Mouse (Mus musculus) heart, embryonic 15.5 days (tissue): ENCODE results near the gene Btf3l4. TPM values are rescaled to one million over a fixed set of nuclear protein-coding genes. Genes with fewer than 3 reads are reported as not detected.

Experiments used
- ATAC-seq: fragments of 200-750 bp; cut with Nextera tagmentation; replicated peaks from 2 replicates; pipeline ENCODE4 v1.8.0; 2017; ENCODE audit warnings: low read depth, moderate TSS enrichment; ENCODE audit not compliant: insufficient number of reproducible peaks, insufficient read depth, low FRiP score
- H3K27ac ChIP-seq: fragments of 300-500 bp; sonication (generic); 2 replicates; pipeline ENCODE4 v1.5.1; 2015; ENCODE audit warnings: mild to moderate bottlenecking, inconsistent platforms
- H3K27me3 ChIP-seq: fragments of 300-500 bp; sonication (generic); 2 replicates; pipeline ENCODE4 v1.6.1; 2015; ENCODE audit warnings: inconsistent platforms
- H3K36me3 ChIP-seq: fragments of 300-500 bp; sonication (generic); 2 replicates; pipeline ENCODE4 v1.6.1; 2015; ENCODE audit warnings: mild to moderate bottlenecking, inconsistent platforms
- H3K4me1 ChIP-seq: fragments of 300-500 bp; sonication (generic); replicated peaks from 2 replicates; pipeline ENCODE4 v1.6.1; 2015; ENCODE audit warnings: inconsistent platforms
- H3K4me2 ChIP-seq: fragments of 300-500 bp; sonication (generic); 2 replicates; pipeline ENCODE4 v1.6.1; 2015; ENCODE audit warnings: inconsistent platforms, mild to moderate bottlenecking, moderate library complexity
- H3K4me3 ChIP-seq: fragments of 300-500 bp; sonication (generic); 2 replicates; pipeline ENCODE4 v1.5.1; 2015; ENCODE audit warnings: mild to moderate bottlenecking, inconsistent platforms
- H3K9ac ChIP-seq: fragments of 300-500 bp; sonication (generic); 2 replicates; pipeline ENCODE4 v1.6.1; 2015; ENCODE audit warnings: mild to moderate bottlenecking, inconsistent platforms
- H3K9me3 ChIP-seq: fragments of 300-500 bp; sonication (generic); replicated peaks from 2 replicates; pipeline ENCODE4 v1.6.1; 2016; ENCODE audit warnings: inconsistent platforms
- WGBS: fragments of 180-500 bp; shearing (Covaris S2); methylation state at CpG from one replicate; pipeline ENCODE4 v1.1.7; 2015; ENCODE audit warnings: mixed read lengths; 5-methylcytosine and 5-hydroxymethylcytosine counted together
- polyA plus RNA-seq: library from polyadenylated mRNA; unstranded; fragments of >200 nt; fragmentation: Nextera tagmentation; extraction: Ambion mirVana; gene quantifications from 2 replicates; pipeline ENCODE4 v1.2.1, GENCODE M21; 2015

Gene Btf3l4
- polyA plus RNA-seq, 1 experiment from 2014 or later: 166 TPM

DNA sequence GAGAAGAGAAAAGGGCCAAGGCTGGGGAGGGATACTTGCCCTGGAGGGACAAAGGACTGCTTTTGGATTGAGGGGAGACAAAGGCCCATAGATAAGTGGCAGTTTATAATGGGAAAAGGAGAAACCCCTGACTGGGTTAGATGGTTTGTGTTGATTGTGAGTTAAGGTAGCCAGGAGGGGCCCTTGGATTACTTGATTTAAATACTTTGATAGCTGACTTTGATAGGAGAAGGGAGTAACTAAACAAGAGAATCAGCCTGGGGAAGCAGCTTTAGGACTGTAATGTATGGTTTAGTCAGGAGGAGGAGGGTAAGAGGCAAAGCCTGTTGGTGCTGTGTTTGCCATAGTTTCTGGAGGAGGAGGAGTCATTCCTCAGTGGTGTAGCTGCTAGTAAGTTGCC is 9.9 kb upstream of the Btf3l4 start:
- H3K4me2 ChIP-seq: no peak overlapping the region
- no peak overlapping the region for H3K9ac ChIP-seq
- ATAC-seq: no peak
- H3K36me3 ChIP-seq: no peaks in the 10 kb centered on the region
- H3K27ac ChIP-seq: no peak overlapping the region
- H3K4me3 ChIP-seq: no peak overlapping the region
- H3K4me1 ChIP-seq: peaks cover 15% of the 10 kb centered on the region
- H3K27me3 ChIP-seq: no peaks in the 10 kb centered on the region
- H3K9me3 ChIP-seq: no peaks in the 10 kb centered on the region

GRCm38 (mm10) chr4:108841920-108842578 is 8.6 kb upstream of the Btf3l4 start:
- ATAC-seq: no peak
- Histone ChIP-seq H3K9me3 (no peaks in the 10 kb centered on the region), H3K27me3 (no peaks in the 10 kb centered on the region), H3K36me3 (no peaks in the 10 kb centered on the region), H3K27ac (0 out of 2 replicates have a peak overlapping the region, but pooled peaks have one; percentile 0), H3K4me1 (peaks cover 24% of the 10 kb centered on the region), H3K9ac (no peak overlapping the region), H3K4me3 (no peak overlapping the region), H3K4me2 (no peak overlapping the region)
- WGBS: 58% methylated on average over 7 of the region's 7 CpGs

DNA sequence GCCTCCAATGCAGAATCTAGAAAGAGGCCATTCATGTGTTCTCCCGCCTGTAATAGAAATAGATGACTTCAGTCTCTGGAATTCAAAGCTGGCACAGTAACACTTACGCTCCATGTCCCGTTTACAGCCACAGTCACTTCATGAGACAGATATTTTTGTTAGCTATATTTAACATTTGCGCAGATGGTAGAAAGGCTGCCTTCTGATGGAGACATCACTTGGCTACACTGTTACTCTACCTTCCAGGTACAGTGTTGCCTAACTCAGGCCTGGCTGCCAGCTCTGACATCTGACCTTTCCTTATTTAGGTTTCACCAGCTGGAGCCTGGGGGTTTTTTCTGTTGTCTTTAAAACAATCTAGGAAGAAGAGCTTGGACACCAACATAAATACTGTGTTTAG is 4.6 kb upstream of the Btf3l4 start:
- ATAC-seq: no peak
- WGBS: 35% methylated on average over 4 of the region's 4 CpGs
- peaks cover 41% of the 10 kb centered on the region for H3K4me1 ChIP-seq
- no peaks in the 10 kb centered on the region for H3K9me3 ChIP-seq
- peak overlapping the region; percentile 41 for H3K4me2 ChIP-seq
- H3K27ac ChIP-seq: peak overlapping the region; percentile 89
- H3K36me3 ChIP-seq: no peaks in the 10 kb centered on the region
- no peak overlapping the region for H3K4me3 ChIP-seq
- peak overlapping the region; percentile 41 for H3K9ac ChIP-seq
- no peaks in the 10 kb centered on the region for H3K27me3 ChIP-seq

DNA sequence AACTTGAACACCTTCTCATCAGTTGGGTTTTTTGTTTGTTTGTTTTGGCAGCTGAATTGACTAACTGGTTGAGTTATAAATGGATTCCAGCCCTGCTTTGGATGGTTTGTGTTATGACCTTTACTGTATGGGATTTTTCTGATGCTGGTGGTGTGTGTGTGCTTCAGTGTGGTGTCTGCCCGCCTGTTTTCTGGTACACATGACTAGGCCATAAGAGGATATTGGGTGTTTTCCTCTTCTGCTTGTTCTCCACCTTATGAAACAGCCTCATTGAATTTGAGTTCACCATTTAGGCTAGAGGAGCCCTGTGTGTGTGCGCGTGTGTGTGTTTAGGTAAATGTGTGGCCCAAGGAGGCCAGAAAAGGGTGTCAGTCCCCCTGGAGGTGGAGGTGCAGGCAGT is 2.1 kb upstream of the Btf3l4 start:
- no peak for ATAC-seq
- peak overlapping the region; percentile 83 for H3K4me2 ChIP-seq
- 41% methylated on average over 3 of the region's 3 CpGs for WGBS

GRCm38 (mm10) chr4:108834971-108835311 is 1.5 kb upstream of the Btf3l4 start:
- Histone ChIP-seq H3K27me3 (no peaks in the 10 kb centered on the region), H3K4me3 (peak overlapping the region; percentile 82), H3K4me1 (peaks cover 42% of the 10 kb centered on the region), H3K9me3 (no peaks in the 10 kb centered on the region), H3K9ac (peak overlapping the region; percentile 92), H3K4me2 (peak overlapping the region; percentile 83), H3K27ac (peak overlapping the region; percentile 100), H3K36me3 (peaks cover 4% of the 10 kb centered on the region; the same call in 1 of the 2 replicates)
- 1% methylated on average over 15 of the region's 15 CpGs for WGBS
- no peak for ATAC-seq

More for the DNA sequence above, 2.1 kb upstream of the Btf3l4 start:
- Histone ChIP-seq H3K9ac (peak overlapping the region; percentile 92), H3K9me3 (no peaks in the 10 kb centered on the region), H3K36me3 (no peaks in the 10 kb centered on the region), H3K27ac (peak overlapping the region; percentile 100), H3K4me3 (peak overlapping the region; percentile 82), H3K4me1 (peaks cover 42% of the 10 kb centered on the region), H3K27me3 (no peaks in the 10 kb centered on the region)

- H3K27ac ChIP-seq: peak within 1 kb of the TSS; percentile 100
- H3K4me2 ChIP-seq: peak within 1 kb of the TSS; percentile 83
- no peaks in the 10 kb centered on the region for H3K9me3 ChIP-seq
- H3K4me3 ChIP-seq: peak within 1 kb of the TSS; percentile 82
- ATAC-seq: peak; percentile 78
- H3K4me1 ChIP-seq: peaks cover 42% of the 10 kb centered on the region
- H3K9ac ChIP-seq: peak within 1 kb of the TSS; percentile 92
- H3K36me3 ChIP-seq: peaks cover 6% of the 10 kb centered on the region; the same call in 1 of the 2 replicates
- H3K27me3 ChIP-seq: no peaks in the 10 kb centered on the region
- WGBS: under 1% methylated on average over 34 of the region's 34 CpGs
These were observed 929 bp upstream of the Btf3l4 start, which contains the start of gene Txndc12 for GRCm38 (mm10) chr4:108834115-108834970. TSS of gene Txndc12 (plus strand) at chr4:108834601.

DNA sequence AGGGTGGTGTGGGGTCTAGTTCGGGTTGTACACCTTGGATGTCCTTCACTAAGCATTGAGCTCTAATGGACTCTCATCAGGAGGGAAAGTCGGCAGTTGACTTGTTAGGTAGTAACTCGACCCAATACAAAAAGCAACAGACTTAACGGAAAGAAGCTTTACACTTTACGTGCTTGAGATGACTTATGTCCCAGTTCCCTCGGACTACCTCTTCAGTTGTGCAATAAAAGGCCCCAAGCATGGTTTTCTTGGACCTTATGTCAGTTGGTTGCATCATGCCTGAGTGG is 357 bp upstream of the Btf3l4 start:
- H3K9me3 ChIP-seq: no peaks in the 10 kb centered on the region
- ATAC-seq: no peak
- peak overlapping the region; percentile 100 for H3K27ac ChIP-seq
- under 1% methylated on average over 6 of the region's 6 CpGs for WGBS
- H3K27me3 ChIP-seq: no peaks in the 10 kb centered on the region
- H3K4me1 ChIP-seq: peaks cover 41% of the 10 kb centered on the region
- H3K4me3 ChIP-seq: peak overlapping the region; percentile 82
- H3K9ac ChIP-seq: peak overlapping the region; percentile 92
- H3K4me2 ChIP-seq: peak overlapping the region; percentile 83
- H3K36me3 ChIP-seq: peaks cover 10% of the 10 kb centered on the region; the same call in 1 of the 2 replicates

DNA sequence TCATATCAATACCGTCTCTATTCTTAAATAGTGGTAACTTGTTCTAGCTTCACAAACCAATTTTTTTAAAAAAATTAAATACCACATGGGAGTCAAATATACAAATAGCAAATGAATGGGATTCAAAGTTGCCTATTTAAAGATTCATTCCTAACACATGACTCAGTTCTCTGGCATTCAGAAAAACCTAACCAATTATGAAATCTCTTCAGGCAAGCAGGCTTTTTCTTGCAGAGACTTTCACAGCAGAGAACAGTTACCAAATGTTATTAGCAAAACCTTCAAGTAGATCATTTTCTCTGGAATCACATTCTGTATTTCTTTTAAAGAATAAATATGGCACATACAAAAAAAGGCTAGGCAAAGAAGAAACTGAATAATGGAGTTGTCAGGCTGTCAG is 2.7 kb downstream of the Btf3l4 start:
- no peak for ATAC-seq
- WGBS: 84% methylated on average over 1 of the region's 1 CpGs
- peak overlapping the region; percentile 100 for H3K27ac ChIP-seq
- H3K4me2 ChIP-seq: peak overlapping the region; percentile 61
- H3K36me3 ChIP-seq: peaks cover 26% of the 10 kb centered on the region
- peaks cover 13% of the 10 kb centered on the region for H3K4me1 ChIP-seq
- no peak overlapping the region for H3K9ac ChIP-seq
- H3K27me3 ChIP-seq: no peaks in the 10 kb centered on the region
- no peak overlapping the region for H3K4me3 ChIP-seq
- no peaks in the 10 kb centered on the region for H3K9me3 ChIP-seq

- H3K4me2 ChIP-seq: no peak overlapping the region
- no peak overlapping the region for H3K4me3 ChIP-seq
- 0 out of 2 replicates have a peak, but pooled peaks cover 2% of the 10 kb centered on the region for H3K4me1 ChIP-seq
- H3K9ac ChIP-seq: no peak overlapping the region
- no peaks in the 10 kb centered on the region for H3K27me3 ChIP-seq
- H3K9me3 ChIP-seq: no peaks in the 10 kb centered on the region
- no peak for ATAC-seq
- H3K36me3 ChIP-seq: peaks cover 56% of the 10 kb centered on the region
- H3K27ac ChIP-seq: no peak overlapping the region
- WGBS: 71% methylated on average over 2 of the region's 2 CpGs
These were observed 6.8 kb downstream of the Btf3l4 start for GRCm38 (mm10) chr4:108826643-108827042.

DNA sequence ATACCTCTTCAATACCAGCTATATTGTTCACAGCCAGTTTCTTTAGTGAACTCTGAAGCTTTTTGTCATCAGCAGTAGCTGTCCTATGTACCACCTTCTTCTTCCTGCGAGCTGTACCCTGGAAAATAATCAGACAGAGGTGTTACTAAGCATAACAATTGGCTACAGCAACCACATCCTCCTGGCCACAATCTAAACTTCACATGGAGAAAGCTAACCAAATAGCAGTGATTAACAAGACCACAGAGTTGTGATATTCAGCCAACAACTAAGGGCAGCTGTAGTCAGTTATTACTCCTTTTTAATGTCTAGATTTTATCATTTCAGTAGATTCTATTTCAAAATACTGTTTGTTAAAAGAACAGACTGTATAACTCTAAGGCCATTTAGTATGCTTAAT is 7.3 kb downstream of the Btf3l4 start:
- Histone ChIP-seq H3K27me3 (no peaks in the 10 kb centered on the region), H3K27ac (no peak overlapping the region), H3K9me3 (no peaks in the 10 kb centered on the region), H3K4me1 (no peaks in the 10 kb centered on the region), H3K36me3 (peaks cover 58% of the 10 kb centered on the region), H3K4me2 (no peak overlapping the region), H3K4me3 (no peak overlapping the region), H3K9ac (no peak overlapping the region)
- no peak for ATAC-seq
- WGBS: 80% methylated on average over 1 of the region's 1 CpGs

GRCm38 (mm10) chr4:108825677-108826076 is 7.7 kb downstream of the Btf3l4 start:
- no peaks in the 10 kb centered on the region for H3K4me1 ChIP-seq
- WGBS: 90% methylated on average over 3 of the region's 3 CpGs
- ATAC-seq: no peak
- no peak overlapping the region for H3K4me3 ChIP-seq
- H3K36me3 ChIP-seq: peaks cover 59% of the 10 kb centered on the region
- no peaks in the 10 kb centered on the region for H3K9me3 ChIP-seq
- no peak overlapping the region for H3K9ac ChIP-seq
- no peak overlapping the region for H3K27ac ChIP-seq
- no peak overlapping the region for H3K4me2 ChIP-seq
- no peaks in the 10 kb centered on the region for H3K27me3 ChIP-seq
